Mouse (Mus musculus) ovary, adult 18-20 months (tissue): Measurements from ENCODE around the gene Pklr.
"Not testable (repeated sequence)": the region's sequence is repeated elsewhere in the genome, so short reads cannot be mapped to it uniquely, and the experiment has no call there.

Experiments
- DNase-seq: peaks from one replicate; pipeline ENCODE4 v3.0.0; 2022; ENCODE audit warnings: low spot score, mixed read lengths

Gene Pklr

GRCm38 (mm10) chr3:89124241-89124640, 11.7 kb upstream of the Pklr start:
- peak; percentile 42 for DNase-seq

GRCm38 (mm10) chr3:89125981-89126380, 10.0 kb upstream of the Pklr start:
- DNase-seq = no peak

- DNase-seq = no peak
Measured at GRCm38 (mm10) chr3:89129908-89130307, 6.0 kb upstream of the Pklr start.

GRCm38 (mm10) chr3:89131816-89132215, 4.1 kb upstream of the Pklr start:
- DNase-seq = no peak

GRCm38 (mm10) chr3:89132285-89133062, 3.5 kb upstream of the Pklr start:
- peak; percentile 51 for DNase-seq

- no peak for DNase-seq
Measured at GRCm38 (mm10) chr3:89133063-89133450, 2.9 kb upstream of the Pklr start.

- DNase-seq = no peak
Measured at GRCm38 (mm10) chr3:89133752-89134151, 2.2 kb upstream of the Pklr start.

GRCm38 (mm10) chr3:89136365-89136764, 423 bp downstream of the Pklr start:
- DNase-seq = no peak

GRCm38 (mm10) chr3:89144821-89145220, 8.9 kb downstream of the Pklr start:
- DNase-seq = no peak

- DNase-seq = no peak
Measured at GRCm38 (mm10) chr3:89145566-89145965, 9.6 kb downstream of the Pklr start.

GRCm38 (mm10) chr3:89147101-89147978, 11.4 kb downstream of the Pklr start:
- DNase-seq = no peak

GRCm38 (mm10) chr3:89147979-89148311, 12.0 kb downstream of the Pklr start:
- DNase-seq = no peak

GRCm38 (mm10) chr3:89148567-89148966, 12.6 kb downstream of the Pklr start:
- DNase-seq = no peak

GRCm38 (mm10) chr3:89152084-89152835, 16.3 kb downstream of the Pklr start:
- DNase-seq = no peak

- no peak for DNase-seq
Measured at GRCm38 (mm10) chr3:89156951-89157350, 21.0 kb downstream of the Pklr start.

- DNase-seq = no peak
Measured at GRCm38 (mm10) chr3:89158651-89159050, 22.7 kb downstream of the Pklr start.

GRCm38 (mm10) chr3:89159211-89159610, 23.3 kb downstream of the Pklr start:
- DNase-seq = no peak

- peak; percentile 42 for DNase-seq
Measured at GRCm38 (mm10) chr3:89159616-89160344, 23.8 kb downstream of the Pklr start, which contains the start of gene Hcn3. Gene Hcn3, minus strand, starts transcription at chr3:89160196.

GRCm38 (mm10) chr3:89161207-89161606, 25.3 kb downstream of the Pklr start:
- DNase-seq = not testable (repeated sequence)

GRCm38 (mm10) chr3:89161786-89162185, 25.8 kb downstream of the Pklr start:
- no peak for DNase-seq

- DNase-seq = no peak
Measured at GRCm38 (mm10) chr3:89163123-89163522, 27.2 kb downstream of the Pklr start.
